Mouse (Mus musculus) ES-Bruce4 (cell line): ENCODE measurements around the gene Snrpb2.

ENCODE experiments used
- CTCF ChIP-seq: IDR thresholded peaks from one replicate; pipeline ENCODE4 v1.8.1; 2011; ENCODE audit warnings: low read depth, low read length
- EP300 ChIP-seq: IDR thresholded peaks from 2 replicates; pipeline ENCODE4 v1.6.1; 2011; ENCODE audit warnings: low read depth, low read length; ENCODE audit not compliant: insufficient read depth
- POLR2A ChIP-seq: IDR thresholded peaks from one replicate; pipeline ENCODE4 v1.8.1; 2011; ENCODE audit warnings: low read length; ENCODE audit not compliant: insufficient read depth

DNA sequence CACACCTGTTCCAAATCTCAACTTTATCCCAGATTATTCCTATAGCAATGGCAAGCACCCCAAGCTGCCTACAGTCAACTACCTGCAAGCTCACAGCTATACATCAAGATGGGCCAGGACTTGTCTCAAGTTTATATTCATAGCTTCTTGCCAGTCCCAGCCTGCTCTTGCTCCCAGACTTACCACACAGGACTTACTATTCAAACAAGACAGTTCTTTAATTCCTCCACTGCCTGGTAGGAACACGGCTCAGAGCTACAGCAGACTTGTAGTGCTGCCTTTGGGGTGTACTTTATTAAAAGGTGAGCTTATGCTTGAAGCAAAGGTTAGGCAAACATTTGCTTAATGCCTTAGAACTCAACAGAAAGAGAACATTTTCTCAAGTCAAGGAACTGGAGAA is 34.3 kb downstream of the Snrpb2 start:
- TF ChIP-seq POLR2A (no peak), EP300 (no peak), CTCF (no peak)
